Mouse (Mus musculus) telencephalon, adult 2 months (tissue): Measurements from ENCODE around the gene Ero1l.

Experiments
- DNase-seq: peaks from one replicate; pipeline ENCODE4 v3.0.0-alpha.2; 2011; ENCODE audit warnings: low read depth, low spot score

The Ero1l gene

GRCm38 (mm10) chr14:45305852-45306251 lies 12.7 kb downstream of the Ero1l start:
- no peak for DNase-seq

- no peak for DNase-seq
Observed at GRCm38 (mm10) chr14:45304389-45304788, 14.2 kb downstream of the Ero1l start.

GRCm38 (mm10) chr14:45303939-45304338 lies 14.6 kb downstream of the Ero1l start:
- no peak for DNase-seq

GRCm38 (mm10) chr14:45291608-45292007 lies 27.0 kb downstream of the Ero1l start:
- DNase-seq: no peak

- no peak for DNase-seq
Observed at GRCm38 (mm10) chr14:45282066-45282465, 36.5 kb downstream of the Ero1l start.

- DNase-seq: no peak
Observed at GRCm38 (mm10) chr14:45275816-45276215, 42.8 kb downstream of the Ero1l start.

GRCm38 (mm10) chr14:45263831-45264592 lies 54.6 kb downstream of the Ero1l start:
- DNase-seq: no peak

GRCm38 (mm10) chr14:45251548-45252076 lies 67.0 kb downstream of the Ero1l start:
- no peak for DNase-seq

- DNase-seq: no peak
Observed at GRCm38 (mm10) chr14:45241613-45242012, 77.0 kb downstream of the Ero1l start.

- DNase-seq: no peak
Observed at GRCm38 (mm10) chr14:45239042-45239441, 79.5 kb downstream of the Ero1l start.
